Mouse (Mus musculus): ENCODE results near the gene Chad. TPM values are rescaled to one million over a fixed set of nuclear protein-coding genes. Genes with fewer than 3 reads are reported as not detected.

Chad gene
- 0.11 and 0.28 TPM in 2 replicates for polyA plus RNA-seq (2016; fragmentation: Nextera tagmentation; extraction: Ambion mirVana)

DNA sequence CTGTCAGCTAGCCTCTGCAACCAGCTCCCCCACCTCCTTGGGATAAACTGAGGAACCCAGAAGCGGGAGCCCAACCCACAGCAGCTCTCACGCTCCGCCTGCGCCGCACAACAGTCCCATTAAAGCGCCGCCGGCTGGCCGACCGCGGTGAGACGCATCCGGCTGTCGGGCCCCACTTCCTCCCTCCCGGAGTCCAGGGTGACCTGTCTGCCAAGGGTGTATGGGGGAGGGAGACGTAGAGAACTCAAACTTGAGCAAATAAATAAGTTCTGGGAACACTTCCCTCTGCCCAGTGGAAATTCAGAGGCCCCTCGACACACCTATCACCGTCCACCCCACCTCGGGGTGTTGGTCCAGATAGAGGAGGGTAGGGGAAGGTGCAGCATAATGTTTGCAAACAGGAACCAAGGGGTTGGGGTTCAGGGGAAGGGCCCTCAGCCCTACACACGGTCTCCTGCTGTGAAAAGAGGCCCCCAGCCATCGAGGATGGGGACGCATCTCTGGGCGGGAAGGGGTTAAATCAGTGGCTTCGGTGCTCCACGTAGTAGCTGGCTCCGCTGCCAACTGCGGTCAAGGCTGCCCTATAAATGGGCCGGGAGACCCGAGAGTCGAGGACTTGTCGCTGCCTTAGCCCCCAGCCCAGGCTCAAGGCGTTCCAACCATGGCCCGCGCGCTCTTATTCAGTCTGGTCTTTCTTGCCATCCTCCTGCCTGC, at the start of gene Chad:
TSS of gene Chad (plus strand) at position 611 of the 714 bp plus-strand sequence.
- Histone ChIP-seq H3K9me3 (no peaks in the 10 kb centered on the region), H3K27me3 (ENCODE audit: insufficient read depth, poor library complexity, severe bottlenecking) (peaks cover 57% of the 10 kb centered on the region), H3K27ac (peak within 1 kb of the TSS; percentile 77), H3K36me3 (peaks cover 11% of the 10 kb centered on the region; the same call in 1 of the 2 replicates), H3K4me3 (peak within 1 kb of the TSS; percentile 53), H3K4me1 (peaks cover 28% of the 10 kb centered on the region)
- 2% methylated on average over 35 of the region's 35 CpGs for WGBS
- no peak for DNase-seq (ENCODE audit: low spot score)

DNA sequence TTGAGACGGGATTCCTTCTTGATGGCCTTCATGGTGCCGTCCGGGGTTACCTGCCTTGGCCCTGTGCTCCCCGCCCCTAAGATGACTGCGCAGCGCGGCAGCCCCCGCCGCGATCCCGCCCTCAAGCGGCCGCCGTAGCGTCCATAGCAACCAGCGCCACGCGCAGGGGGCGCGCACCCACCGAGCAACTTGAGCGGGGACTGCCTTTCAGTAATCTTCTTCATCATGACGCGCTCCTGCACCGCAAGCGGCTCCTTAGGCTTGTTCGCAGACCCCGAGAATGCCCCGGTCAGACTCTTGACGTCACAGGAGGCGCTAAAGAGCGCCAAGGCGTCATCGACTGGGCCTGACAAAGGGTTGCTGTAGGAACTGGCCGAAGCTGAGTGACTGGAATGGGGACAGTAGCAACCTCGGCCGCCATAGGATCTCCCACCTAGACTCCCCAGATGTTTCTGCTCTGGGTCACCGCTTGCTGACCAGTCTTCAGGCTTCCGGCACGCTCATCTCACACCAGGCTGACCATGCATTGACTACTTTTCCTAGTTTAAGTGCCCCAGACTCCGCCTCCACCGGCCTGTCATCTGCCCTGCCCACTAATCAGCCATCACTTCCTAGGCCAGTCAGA, 43.5 kb upstream of the Chad start, which contains the start of gene Mycbpap:
TSS of gene Mycbpap (minus strand) at position 524 of the 625 bp plus-strand sequence.
- H3K9me3 ChIP-seq = no peaks in the 10 kb centered on the region
- no peaks in the 10 kb centered on the region for H3K27me3 ChIP-seq (ENCODE audit: insufficient read depth, poor library complexity, severe bottlenecking)
- under 1% methylated on average over 42 of the region's 42 CpGs for WGBS
- H3K27ac ChIP-seq = peak within 1 kb of the TSS; percentile 91
- peak; percentile 90 for DNase-seq (ENCODE audit: low spot score)
- peak within 1 kb of the TSS; percentile 73 for H3K4me3 ChIP-seq
- H3K36me3 ChIP-seq = no peaks in the 10 kb centered on the region
- H3K4me1 ChIP-seq = peaks cover 58% of the 10 kb centered on the region

- H3K36me3 ChIP-seq = no peaks in the 10 kb centered on the region
- DNase-seq (ENCODE audit: low spot score) = no peak
- H3K9me3 ChIP-seq = no peaks in the 10 kb centered on the region
- H3K27ac ChIP-seq = no peak overlapping the region
- H3K4me1 ChIP-seq = peaks cover 42% of the 10 kb centered on the region
- no peaks in the 10 kb centered on the region for H3K27me3 ChIP-seq (ENCODE audit: insufficient read depth, poor library complexity, severe bottlenecking)
- no peak overlapping the region for H3K4me3 ChIP-seq
- 56% methylated on average over 9 of the region's 9 CpGs for WGBS
Observed at GRCm38 (mm10) chr11:94526171-94526879, 38.5 kb upstream of the Chad start.

DNA sequence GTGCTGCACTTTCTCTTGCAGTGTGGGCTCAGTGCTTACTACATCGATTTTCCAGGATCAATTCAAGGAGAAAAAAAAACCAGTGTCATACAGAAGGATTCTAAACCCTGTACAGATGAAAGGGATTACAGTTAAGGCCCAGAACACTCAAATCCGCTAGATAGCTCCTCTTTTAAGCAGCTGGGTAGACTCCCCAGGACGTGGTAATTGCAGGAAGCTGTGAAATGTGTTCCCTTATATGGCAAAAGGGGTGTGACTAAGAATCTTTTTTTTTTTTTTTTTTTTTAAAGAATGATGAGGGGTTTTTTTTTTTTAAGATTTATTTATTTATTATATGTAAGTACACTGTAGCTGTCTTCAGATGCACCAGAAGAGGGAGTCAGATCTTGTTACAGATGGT, 36.0 kb upstream of the Chad start:
- no peak overlapping the region for H3K4me3 ChIP-seq
- H3K36me3 ChIP-seq = no peaks in the 10 kb centered on the region
- no peaks in the 10 kb centered on the region for H3K9me3 ChIP-seq
- H3K4me1 ChIP-seq = peaks cover 28% of the 10 kb centered on the region
- 55% methylated on average over 3 of the region's 3 CpGs for WGBS
- no peak overlapping the region for H3K27ac ChIP-seq
- no peak for DNase-seq (ENCODE audit: low spot score)
- H3K27me3 ChIP-seq (ENCODE audit: insufficient read depth, poor library complexity, severe bottlenecking) = no peaks in the 10 kb centered on the region

- Histone ChIP-seq H3K36me3 (0 out of 2 replicates have a peak, but pooled peaks cover 3% of the 10 kb centered on the region), H3K27ac (no peak overlapping the region), H3K4me1 (peaks cover 12% of the 10 kb centered on the region; the same call in 1 of the 2 replicates), H3K9me3 (no peaks in the 10 kb centered on the region), H3K27me3 (ENCODE audit: insufficient read depth, poor library complexity, severe bottlenecking) (no peaks in the 10 kb centered on the region), H3K4me3 (no peak overlapping the region)
- WGBS = 73% methylated on average over 8 of the region's 8 CpGs
- no peak for DNase-seq (ENCODE audit: low spot score)
Observed at GRCm38 (mm10) chr11:94533171-94533570, 31.7 kb upstream of the Chad start.

DNA sequence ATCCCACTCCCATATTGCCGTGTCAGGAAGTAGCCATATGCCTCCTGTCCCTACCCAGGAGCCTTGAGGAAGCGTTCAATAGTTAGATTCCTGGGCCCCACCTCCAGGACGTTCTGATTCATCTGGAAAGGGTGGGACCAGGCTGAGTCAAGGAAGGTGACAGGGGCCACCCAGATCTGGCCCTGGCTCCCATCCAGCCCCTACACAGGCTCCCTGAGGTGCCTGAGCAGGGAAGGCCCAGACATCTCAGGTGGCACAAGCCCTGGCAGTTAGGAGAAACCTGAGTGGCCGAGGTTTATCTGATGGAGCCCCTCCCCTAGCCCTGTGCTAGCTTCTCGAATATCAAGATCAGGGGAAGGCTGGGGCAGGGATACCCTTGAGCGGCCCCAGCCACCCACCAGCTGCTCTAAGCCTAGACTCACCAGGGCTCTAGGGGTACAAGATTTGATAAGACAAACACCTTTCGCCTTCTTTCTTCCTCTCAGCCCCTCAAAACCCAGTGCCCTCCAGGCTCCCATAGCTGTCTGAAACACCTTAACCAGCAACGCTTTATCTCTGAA, 26.0 kb upstream of the Chad start:
- H3K9me3 ChIP-seq = no peaks in the 10 kb centered on the region
- no peak for DNase-seq (ENCODE audit: low spot score)
- WGBS = 45% methylated on average over 8 of the region's 8 CpGs
- H3K27ac ChIP-seq = no peak overlapping the region
- no peak overlapping the region for H3K4me3 ChIP-seq
- H3K27me3 ChIP-seq (ENCODE audit: insufficient read depth, poor library complexity, severe bottlenecking) = no peaks in the 10 kb centered on the region
- peaks cover 12% of the 10 kb centered on the region; the same call in 1 of the 2 replicates for H3K36me3 ChIP-seq
- H3K4me1 ChIP-seq = 0 out of 2 replicates have a peak, but pooled peaks cover 4% of the 10 kb centered on the region

DNA sequence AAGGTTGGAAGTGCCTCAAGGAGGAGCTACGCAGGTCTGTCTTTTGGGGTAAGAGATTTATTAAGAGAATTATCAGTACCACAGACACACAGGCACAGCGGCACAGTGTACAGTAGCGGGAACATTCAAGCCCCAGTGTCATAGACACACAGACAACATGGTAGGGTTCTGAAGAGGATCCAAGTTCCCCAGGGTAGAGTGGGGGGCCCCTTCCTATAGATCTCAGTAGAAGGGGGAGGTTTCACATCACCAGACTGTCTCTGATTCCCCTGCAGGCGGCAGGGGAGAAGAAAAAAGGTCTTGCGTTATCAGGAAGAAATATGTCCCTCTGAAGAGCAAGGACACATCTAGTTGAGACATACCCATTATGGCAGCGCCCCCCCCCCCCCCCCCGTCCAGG, 25.1 kb upstream of the Chad start:
- Histone ChIP-seq H3K36me3 (peaks cover 9% of the 10 kb centered on the region; the same call in 1 of the 2 replicates), H3K9me3 (no peaks in the 10 kb centered on the region), H3K4me1 (peaks cover 11% of the 10 kb centered on the region; the same call in 1 of the 2 replicates), H3K4me3 (no peak overlapping the region), H3K27ac (no peak overlapping the region), H3K27me3 (ENCODE audit: insufficient read depth, poor library complexity, severe bottlenecking) (no peaks in the 10 kb centered on the region)
- no peak for DNase-seq (ENCODE audit: low spot score)
- WGBS = 76% methylated on average over 7 of the region's 7 CpGs

- Histone ChIP-seq H3K36me3 (peaks cover 8% of the 10 kb centered on the region; the same call in 1 of the 2 replicates), H3K27ac (no peak overlapping the region), H3K4me1 (peaks cover 8% of the 10 kb centered on the region; the same call in 1 of the 2 replicates), H3K9me3 (no peaks in the 10 kb centered on the region), H3K27me3 (ENCODE audit: insufficient read depth, poor library complexity, severe bottlenecking) (no peaks in the 10 kb centered on the region), H3K4me3 (no peak overlapping the region)
- no peak for DNase-seq (ENCODE audit: low spot score)
- WGBS = 84% methylated on average over 4 of the region's 4 CpGs
Observed at GRCm38 (mm10) chr11:94542400-94542799, 22.4 kb upstream of the Chad start.

DNA sequence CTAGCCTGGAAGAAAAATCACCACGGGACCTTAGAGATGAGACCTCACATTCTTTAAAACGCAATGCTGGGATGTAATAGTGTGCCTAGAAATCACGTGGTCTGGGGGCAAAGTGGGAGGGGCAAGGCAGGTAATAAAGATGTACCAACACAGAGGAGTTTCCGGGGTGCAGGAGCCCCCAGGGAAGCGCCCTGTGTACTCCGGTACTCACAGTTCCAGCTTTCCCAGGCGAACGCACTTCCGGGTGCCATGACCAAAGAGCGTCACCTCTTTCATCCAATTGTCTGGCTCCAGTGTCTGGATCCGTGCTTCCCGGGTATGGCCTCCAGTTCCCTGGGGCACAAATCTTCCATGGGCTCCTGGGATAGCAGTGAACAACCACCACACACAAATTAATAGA, 21.5 kb upstream of the Chad start:
- Histone ChIP-seq H3K9me3 (no peaks in the 10 kb centered on the region), H3K36me3 (peaks cover 8% of the 10 kb centered on the region; the same call in 1 of the 2 replicates), H3K4me3 (no peak overlapping the region), H3K4me1 (peaks cover 13% of the 10 kb centered on the region), H3K27ac (no peak overlapping the region), H3K27me3 (ENCODE audit: insufficient read depth, poor library complexity, severe bottlenecking) (no peaks in the 10 kb centered on the region)
- no peak for DNase-seq (ENCODE audit: low spot score)
- 87% methylated on average over 12 of the region's 12 CpGs for WGBS

DNA sequence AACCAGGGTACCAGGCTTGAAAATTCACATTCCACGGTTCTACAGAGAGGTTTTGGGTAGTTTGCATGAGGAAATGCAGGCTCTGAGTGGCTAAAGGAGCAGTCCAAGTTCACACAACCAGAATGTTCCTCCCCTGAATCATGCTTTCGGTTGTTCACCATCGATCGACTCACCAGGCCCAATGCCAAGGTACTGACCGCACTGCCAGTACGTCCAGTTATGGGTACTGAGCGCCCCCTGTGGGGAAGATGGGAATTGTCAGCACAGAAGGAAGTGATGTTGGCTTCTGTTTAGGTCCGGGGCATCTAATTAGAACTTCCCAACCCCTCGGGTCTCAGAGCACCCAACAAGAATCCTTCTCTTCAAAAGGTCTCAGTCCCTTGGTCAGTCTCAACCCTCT, 20.9 kb upstream of the Chad start:
- Histone ChIP-seq H3K4me1 (peaks cover 19% of the 10 kb centered on the region), H3K27ac (no peak overlapping the region), H3K9me3 (no peaks in the 10 kb centered on the region), H3K36me3 (peaks cover 8% of the 10 kb centered on the region; the same call in 1 of the 2 replicates), H3K27me3 (ENCODE audit: insufficient read depth, poor library complexity, severe bottlenecking) (no peaks in the 10 kb centered on the region), H3K4me3 (peak overlapping the region; percentile 45)
- WGBS = 46% methylated on average over 9 of the region's 9 CpGs
- DNase-seq (ENCODE audit: low spot score) = no peak

- DNase-seq (ENCODE audit: low spot score) = no peak
- 48% methylated on average over 18 of the region's 18 CpGs for WGBS
- H3K4me3 ChIP-seq = peak overlapping the region; percentile 45
Observed at GRCm38 (mm10) chr11:94544422-94544821, 20.4 kb upstream of the Chad start.

DNA sequence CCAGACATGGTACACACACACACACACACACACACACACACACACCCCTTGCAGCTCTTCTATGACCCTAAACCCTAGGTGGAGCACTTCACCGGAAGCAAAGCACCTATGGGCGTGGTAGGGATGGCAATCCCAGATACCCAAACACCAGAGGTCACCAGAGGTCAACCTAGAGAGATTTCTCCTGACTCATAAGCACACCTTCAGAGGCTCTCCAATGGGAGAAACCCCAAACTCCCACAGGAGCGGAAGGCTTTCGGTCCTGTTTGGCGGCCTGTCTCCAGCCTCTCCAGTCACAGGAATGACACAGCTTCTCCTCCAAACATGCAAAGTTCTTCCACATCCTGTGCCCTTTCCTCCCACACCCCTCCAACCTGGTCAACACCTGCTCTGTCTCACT, 18.5 kb upstream of the Chad start:
- Histone ChIP-seq H3K36me3 (peaks cover 8% of the 10 kb centered on the region; the same call in 1 of the 2 replicates), H3K27me3 (ENCODE audit: insufficient read depth, poor library complexity, severe bottlenecking) (no peaks in the 10 kb centered on the region), H3K27ac (no peak overlapping the region), H3K4me3 (no peak overlapping the region), H3K9me3 (no peaks in the 10 kb centered on the region), H3K4me1 (peaks cover 24% of the 10 kb centered on the region)
- 95% methylated on average over 5 of the region's 5 CpGs for WGBS
- no peak for DNase-seq (ENCODE audit: low spot score)

More at GRCm38 (mm10) chr11:94544422-94544821, 20.4 kb upstream of the Chad start:
- peak overlapping the region; percentile 37; the same call in 1 of the 2 replicates for H3K27ac ChIP-seq
- H3K36me3 ChIP-seq = peaks cover 8% of the 10 kb centered on the region; the same call in 1 of the 2 replicates
- no peaks in the 10 kb centered on the region for H3K9me3 ChIP-seq
- peaks cover 23% of the 10 kb centered on the region for H3K4me1 ChIP-seq
- no peaks in the 10 kb centered on the region for H3K27me3 ChIP-seq (ENCODE audit: insufficient read depth, poor library complexity, severe bottlenecking)
